Mouse (Mus musculus): ENCODE data around the gene Zwilch. TPM values are rescaled to one million over a fixed set of nuclear protein-coding genes. Genes with fewer than 3 reads are reported as not detected.

Gene Zwilch
- 99.2 and 151 TPM in 2 replicates for total RNA-seq (2012; rRNA removed)

GRCm38 (mm10) chr9:64172816-64173665 lies at the start of gene Zwilch, which contains the start of gene Rpl4:
Zwilch (minus strand) TSS chr9:64173104.
Rpl4 (plus strand) TSS chr9:64173375.
- peaks cover 0 to 2% of the 10 kb centered on the region in 2 experiments; a peak in 2 of 4 replicates for H3K4me1 ChIP-seq (ENCODE audit: control insufficient read depth in 2 of 2, insufficient read depth in 2 of 2, low read length in 2 of 2, poor library complexity in 1 of 2)
- peak within 1 kb of the TSS; percentile 99 for H3K27ac ChIP-seq (ENCODE audit: insufficient read depth, low read depth, low read length, poor library complexity, severe bottlenecking)
- peak; percentile 82 for DNase-seq (ENCODE audit: low read depth, low spot score)
- in situ Hi-C loops (cut with MboI; ENCODE audit: low sequenced_read_pairs in 2 of 2, unreplicated experiment in 2 of 2) = no loop called here
- peak; percentile 100 for TF ChIP-seq CHD2 (IDR thresholded peaks at IDR 0.05; ENCODE audit: low read depth, low read length)
- no peak for TF ChIP-seq ZNF384 (IDR thresholded peaks at IDR 0.05; ENCODE audit: low read depth, low read length)
- TF ChIP-seq HCFC1 (IDR thresholded peaks at IDR 0.05; ENCODE audit: borderline replicate concordance, insufficient read depth, low read length) = peak; percentile 58; the same call in 1 of the 2 replicates
- peaks cover 35% of the 10 kb centered on the region for H3K36me3 ChIP-seq (ENCODE audit: control insufficient read depth, insufficient read depth, low read length, poor library complexity, severe bottlenecking)
- H3K4me3 ChIP-seq (ENCODE audit: insufficient read depth in 1 of 2, low read depth in 1 of 2, low read length in 2 of 2, poor library complexity in 1 of 2, severe bottlenecking in 1 of 2) = peak within 1 kb of the TSS; percentile 83 to 100
- H3K9ac ChIP-seq (ENCODE audit: insufficient read depth, low read depth, low read length, poor library complexity, severe bottlenecking) = peak within 1 kb of the TSS; percentile 100
- H3K9me3 ChIP-seq (ENCODE audit: control insufficient read depth, insufficient read depth, low read depth, low read length) = no peaks in the 10 kb centered on the region

- no peaks in the 10 kb centered on the region for H3K9me3 ChIP-seq (ENCODE audit: control insufficient read depth, insufficient read depth, low read depth, low read length)
- in situ Hi-C loops (cut with MboI; ENCODE audit: low sequenced_read_pairs in 2 of 2, unreplicated experiment in 2 of 2) = no loop called here
- peaks cover 2% of the 10 kb centered on the region; the same call in 1 of the 2 replicates for H3K36me3 ChIP-seq (ENCODE audit: control insufficient read depth, insufficient read depth, low read length, poor library complexity, severe bottlenecking)
- H3K4me1 ChIP-seq (ENCODE audit: control insufficient read depth in 2 of 2, insufficient read depth in 2 of 2, low read length in 2 of 2, poor library complexity in 1 of 2) = peaks cover 12 to 13% of the 10 kb centered on the region in 2 experiments
- no peak overlapping the region for H3K9ac ChIP-seq (ENCODE audit: insufficient read depth, low read depth, low read length, poor library complexity, severe bottlenecking)
- DNase-seq (ENCODE audit: low read depth, low spot score) = no peak
- no peak overlapping the region for H3K27ac ChIP-seq (ENCODE audit: insufficient read depth, low read depth, low read length, poor library complexity, severe bottlenecking)
- no peak for TF ChIP-seq MAFK (IDR thresholded peaks at IDR 0.05; ENCODE audit: insufficient read depth, low read depth, low read length)
- no peak for TF ChIP-seq CHD2 (IDR thresholded peaks at IDR 0.05; ENCODE audit: low read depth, low read length)
- no peak for TF ChIP-seq ZNF384 (IDR thresholded peaks at IDR 0.05; ENCODE audit: low read depth, low read length)
- no peak for TF ChIP-seq HCFC1 (IDR thresholded peaks at IDR 0.05; ENCODE audit: borderline replicate concordance, insufficient read depth, low read length)
- no peak for TF ChIP-seq ZC3H11A (IDR thresholded peaks at IDR 0.05; ENCODE audit: borderline replicate concordance, low read depth, low read length)
- H3K4me3 ChIP-seq (ENCODE audit: insufficient read depth in 1 of 2, low read depth in 1 of 2, low read length in 2 of 2, poor library complexity in 1 of 2, severe bottlenecking in 1 of 2) = no peak overlapping the region
Measured at GRCm38 (mm10) chr9:64222098-64222497, 49.2 kb upstream of the Zwilch start.

DNA sequence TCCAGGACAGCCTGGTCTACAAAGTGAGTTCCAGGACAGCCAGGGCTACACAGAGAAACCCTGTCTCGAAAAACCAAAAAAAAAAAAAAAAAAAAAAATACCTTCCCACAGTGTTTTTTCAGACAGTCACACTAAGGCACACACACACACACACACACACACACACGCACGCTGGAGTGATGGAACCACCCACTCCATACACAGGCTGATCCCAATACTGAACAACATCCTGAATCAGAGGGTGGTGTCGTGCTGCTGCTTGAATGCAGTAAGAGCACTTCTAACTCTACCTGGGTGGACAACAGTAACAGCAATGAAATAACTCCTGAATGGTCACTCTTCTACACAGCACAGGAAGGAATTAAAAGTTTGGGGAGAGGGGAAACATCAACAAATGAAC lies 48.6 kb upstream of the Zwilch start:
- Histone ChIP-seq H3K36me3 (ENCODE audit: control insufficient read depth, insufficient read depth, low read length, poor library complexity, severe bottlenecking) (peaks cover 2% of the 10 kb centered on the region; the same call in 1 of the 2 replicates), H3K9me3 (ENCODE audit: control insufficient read depth, insufficient read depth, low read depth, low read length) (no peaks in the 10 kb centered on the region), H3K27ac (ENCODE audit: insufficient read depth, low read depth, low read length, poor library complexity, severe bottlenecking) (no peak overlapping the region), H3K9ac (ENCODE audit: insufficient read depth, low read depth, low read length, poor library complexity, severe bottlenecking) (no peak overlapping the region), H3K4me1 (ENCODE audit: control insufficient read depth in 2 of 2, insufficient read depth in 2 of 2, low read length in 2 of 2, poor library complexity in 1 of 2) (peaks cover 12 to 13% of the 10 kb centered on the region in 2 experiments), H3K4me3 (ENCODE audit: insufficient read depth in 1 of 2, low read depth in 1 of 2, low read length in 2 of 2, poor library complexity in 1 of 2, severe bottlenecking in 1 of 2) (no peak overlapping the region)
- in situ Hi-C loops (cut with MboI; ENCODE audit: low sequenced_read_pairs in 2 of 2, unreplicated experiment in 2 of 2) = no loop called here
- no peak for DNase-seq (ENCODE audit: low read depth, low spot score)
- no peak for TF ChIP-seq ZC3H11A (IDR thresholded peaks at IDR 0.05; ENCODE audit: borderline replicate concordance, low read depth, low read length)
- TF ChIP-seq HCFC1 (IDR thresholded peaks at IDR 0.05; ENCODE audit: borderline replicate concordance, insufficient read depth, low read length) = no peak
- 0 out of 2 replicates have a peak, but pooled peaks have one; percentile 36 for TF ChIP-seq ZNF384 (IDR thresholded peaks at IDR 0.05; ENCODE audit: low read depth, low read length)
- TF ChIP-seq MAFK (IDR thresholded peaks at IDR 0.05; ENCODE audit: insufficient read depth, low read depth, low read length) = no peak
- TF ChIP-seq CHD2 (IDR thresholded peaks at IDR 0.05; ENCODE audit: low read depth, low read length) = no peak

GRCm38 (mm10) chr9:64220603-64221002 lies 47.7 kb upstream of the Zwilch start:
- Histone ChIP-seq H3K9ac (ENCODE audit: insufficient read depth, low read depth, low read length, poor library complexity, severe bottlenecking) (no peak overlapping the region), H3K36me3 (ENCODE audit: control insufficient read depth, insufficient read depth, low read length, poor library complexity, severe bottlenecking) (peaks cover under 1% of the 10 kb centered on the region; the same call in 1 of the 2 replicates), H3K4me1 (ENCODE audit: control insufficient read depth in 2 of 2, insufficient read depth in 2 of 2, low read length in 2 of 2, poor library complexity in 1 of 2) (peaks cover 13 to 16% of the 10 kb centered on the region in 2 experiments), H3K4me3 (ENCODE audit: insufficient read depth in 1 of 2, low read depth in 1 of 2, low read length in 2 of 2, poor library complexity in 1 of 2, severe bottlenecking in 1 of 2) (no peak overlapping the region), H3K27ac (ENCODE audit: insufficient read depth, low read depth, low read length, poor library complexity, severe bottlenecking) (no peak overlapping the region; the same call in 1 of the 2 replicates), H3K9me3 (ENCODE audit: control insufficient read depth, insufficient read depth, low read depth, low read length) (no peaks in the 10 kb centered on the region)
- DNase-seq (ENCODE audit: low read depth, low spot score) = no peak
- in situ Hi-C loops (cut with MboI; ENCODE audit: low sequenced_read_pairs in 2 of 2, unreplicated experiment in 2 of 2) = no loop called here
- TF ChIP-seq HCFC1 (IDR thresholded peaks at IDR 0.05; ENCODE audit: borderline replicate concordance, insufficient read depth, low read length) = no peak
- TF ChIP-seq ZC3H11A (IDR thresholded peaks at IDR 0.05; ENCODE audit: borderline replicate concordance, low read depth, low read length) = no peak
- TF ChIP-seq MAFK (IDR thresholded peaks at IDR 0.05; ENCODE audit: insufficient read depth, low read depth, low read length) = no peak
- no peak for TF ChIP-seq CHD2 (IDR thresholded peaks at IDR 0.05; ENCODE audit: low read depth, low read length)
- TF ChIP-seq ZNF384 (IDR thresholded peaks at IDR 0.05; ENCODE audit: low read depth, low read length) = no peak
